Mouse (Mus musculus) forebrain, postnatal 0 days (tissue): ENCODE data around the gene Wsb2. TPM values are rescaled to one million over a fixed set of nuclear protein-coding genes. Genes with fewer than 3 reads are reported as not detected.
A peak's percentile ranks its signal among the peaks of the same experiment; 100 is the strongest.

Source experiments
- ATAC-seq: fragments of 200-750 bp; cut with Nextera tagmentation; 2 replicates; pipeline ENCODE4 v1.8.0; 2017; ENCODE audit warnings: mild to moderate bottlenecking, moderate library complexity
- DNase-seq: peaks from one replicate; pipeline ENCODE4 v3.0.0-alpha.2; 2015
- H3K27ac ChIP-seq: fragments of 300-500 bp; sonication (generic); 2 replicates; pipeline ENCODE4 v1.5.1; 2014; ENCODE audit warnings: low read depth, mild to moderate bottlenecking, antibody characterized with exemption, low read length, moderate library complexity, mixed read lengths
- H3K27me3 ChIP-seq: fragments of 300-500 bp; sonication (generic); 2 replicates; pipeline ENCODE4 v1.6.1; 2014; ENCODE audit warnings: mild to moderate bottlenecking, low read length, mixed read lengths; ENCODE audit not compliant: insufficient read depth
- H3K36me3 ChIP-seq: fragments of 300-500 bp; sonication (generic); 2 replicates; pipeline ENCODE4 v1.6.1; 2014; ENCODE audit warnings: mild to moderate bottlenecking, moderate library complexity; ENCODE audit not compliant: insufficient read depth
- H3K4me1 ChIP-seq: fragments of 300-500 bp; sonication (generic); 2 replicates; pipeline ENCODE4 v1.6.1; 2014; ENCODE audit warnings: antibody characterized with exemption; ENCODE audit not compliant: insufficient read depth
- H3K4me2 ChIP-seq: fragments of 300-500 bp; sonication (generic); 2 replicates; pipeline ENCODE4 v1.6.1; 2014; ENCODE audit warnings: low read depth, mild to moderate bottlenecking, moderate library complexity
- H3K4me3 ChIP-seq: fragments of 300-500 bp; sonication (generic); 2 replicates; pipeline ENCODE4 v1.5.1; 2014; ENCODE audit warnings: low read depth, low read length, mixed read lengths
- H3K9ac ChIP-seq: fragments of 300-500 bp; sonication (generic); 2 replicates; pipeline ENCODE4 v1.6.1; 2014; ENCODE audit warnings: mild to moderate bottlenecking
- H3K9me3 ChIP-seq: fragments of 300-500 bp; sonication (generic); 2 replicates; pipeline ENCODE4 v1.6.1; 2016; ENCODE audit warnings: low read length
- CTCF ChIP-seq: sonication (generic); IDR thresholded peaks from 2 replicates; pipeline ENCODE4 v1.5.1; 2016; ENCODE audit warnings: antibody characterized with exemption, control low read depth, low read depth
- WGBS: fragments of 180-500 bp; shearing (Covaris S2); extraction: QIAGEN DNeasy Blood & Tissue Kit; methylation state at CpG from one replicate; pipeline ENCODE4 v1.1.7; 2014; 5-methylcytosine and 5-hydroxymethylcytosine counted together
- polyA plus RNA-seq: library from polyadenylated mRNA; unstranded; fragments of >200 nt; fragmentation: Nextera tagmentation; extraction: Ambion mirVana; gene quantifications from 2 replicates; pipeline ENCODE4 v1.2.1, GENCODE M21; 2015
- total RNA-seq: library from RNA; depleted of rRNA; stranded (reverse); fragments of >200 nt; gene quantifications from 2 replicates; pipeline ENCODE4 v1.2.3, GENCODE M21; 2014

Gene Wsb2
- total and polyA plus RNA-seq, 2 experiments from 2014 or later = 318 to 327 TPM

- no peak for DNase-seq
- Histone ChIP-seq H3K9me3 (no peaks in the 10 kb centered on the region), H3K4me2 (peak overlapping the region; percentile 85), H3K4me1 (peaks cover 8% of the 10 kb centered on the region; the same call in 1 of the 2 replicates), H3K9ac (peak overlapping the region; percentile 92), H3K27me3 (no peaks in the 10 kb centered on the region), H3K36me3 (peaks cover 24% of the 10 kb centered on the region), H3K4me3 (peak overlapping the region; percentile 78), H3K27ac (peak overlapping the region; percentile 71)
- TF ChIP-seq CTCF = peak; percentile 61
- 10% methylated on average over 16 of the region's 16 CpGs for WGBS
- ATAC-seq = peak; percentile 56
These were observed 31.2 kb downstream of the Wsb2 start for GRCm38 (mm10) chr5:117388296-117388751.

- Histone ChIP-seq H3K36me3 (peaks cover 19% of the 10 kb centered on the region), H3K27me3 (no peaks in the 10 kb centered on the region), H3K27ac (peak within 1 kb of the TSS; percentile 71), H3K4me1 (peaks cover 8% of the 10 kb centered on the region; the same call in 1 of the 2 replicates), H3K9ac (peak within 1 kb of the TSS; percentile 92), H3K9me3 (no peaks in the 10 kb centered on the region), H3K4me3 (peak within 1 kb of the TSS; percentile 78), H3K4me2 (peak within 1 kb of the TSS; percentile 85)
- DNase-seq = peak; percentile 95
- peak; percentile 99 for ATAC-seq
- TF ChIP-seq CTCF = peak; percentile 12; the same call in 1 of the 2 replicates
- WGBS = 1% methylated on average over 44 of the region's 44 CpGs
These were observed 31.8 kb downstream of the Wsb2 start, which contains the start of gene Rfc5 for GRCm38 (mm10) chr5:117388877-117389276. Gene Rfc5 (minus strand): TSS chr5:117389047.

- 89% methylated on average over 1 of the region's 1 CpGs for WGBS
These were observed 33.8 kb downstream of the Wsb2 start for GRCm38 (mm10) chr5:117390895-117391294.

GRCm38 (mm10) chr5:117395834-117396233 is 38.7 kb downstream of the Wsb2 start:
- no peak for DNase-seq
- 91% methylated on average over 5 of the region's 5 CpGs for WGBS

More at GRCm38 (mm10) chr5:117390895-117391294, 33.8 kb downstream of the Wsb2 start:
- H3K4me2 ChIP-seq = no peak overlapping the region
- H3K36me3 ChIP-seq = 0 out of 2 replicates have a peak, but pooled peaks cover under 1% of the 10 kb centered on the region
- no peak for DNase-seq
- H3K4me1 ChIP-seq = peaks cover 8% of the 10 kb centered on the region; the same call in 1 of the 2 replicates
- no peak overlapping the region for H3K9ac ChIP-seq
- no peaks in the 10 kb centered on the region for H3K9me3 ChIP-seq
- H3K27ac ChIP-seq = no peak overlapping the region
- H3K4me3 ChIP-seq = no peak overlapping the region
- no peaks in the 10 kb centered on the region for H3K27me3 ChIP-seq
- TF ChIP-seq CTCF = no peak
- ATAC-seq = no peak

GRCm38 (mm10) chr5:117396596-117397014 is 39.5 kb downstream of the Wsb2 start:
- Histone ChIP-seq H3K4me1 (no peaks in the 10 kb centered on the region), H3K27me3 (no peaks in the 10 kb centered on the region), H3K4me3 (no peak overlapping the region), H3K9ac (no peak overlapping the region), H3K4me2 (no peak overlapping the region), H3K36me3 (no peaks in the 10 kb centered on the region), H3K9me3 (no peaks in the 10 kb centered on the region), H3K27ac (no peak overlapping the region)
- no peak for DNase-seq
- TF ChIP-seq CTCF = no peak
- no peak for ATAC-seq
- 61% methylated on average over 6 of the region's 6 CpGs for WGBS

More at GRCm38 (mm10) chr5:117395834-117396233, 38.7 kb downstream of the Wsb2 start:
- ATAC-seq = no peak
- no peaks in the 10 kb centered on the region for H3K36me3 ChIP-seq
- H3K4me2 ChIP-seq = no peak overlapping the region
- no peak overlapping the region for H3K4me3 ChIP-seq
- H3K27me3 ChIP-seq = no peaks in the 10 kb centered on the region
- no peaks in the 10 kb centered on the region for H3K9me3 ChIP-seq
- H3K27ac ChIP-seq = no peak overlapping the region
- no peak for TF ChIP-seq CTCF
- no peaks in the 10 kb centered on the region for H3K4me1 ChIP-seq
- H3K9ac ChIP-seq = no peak overlapping the region

- no peak for DNase-seq
- no peaks in the 10 kb centered on the region for H3K4me1 ChIP-seq
- no peak overlapping the region for H3K9ac ChIP-seq
- no peak for ATAC-seq
- WGBS = 88% methylated on average over 6 of the region's 6 CpGs
- H3K27ac ChIP-seq = no peak overlapping the region
- H3K4me3 ChIP-seq = no peak overlapping the region
- TF ChIP-seq CTCF = no peak
- H3K9me3 ChIP-seq = no peaks in the 10 kb centered on the region
- H3K36me3 ChIP-seq = no peaks in the 10 kb centered on the region
- H3K27me3 ChIP-seq = no peaks in the 10 kb centered on the region
- H3K4me2 ChIP-seq = no peak overlapping the region
These were observed 40.3 kb downstream of the Wsb2 start for GRCm38 (mm10) chr5:117397371-117397770.

GRCm38 (mm10) chr5:117398007-117398550 is 41.0 kb downstream of the Wsb2 start:
- TF ChIP-seq CTCF = no peak
- WGBS = 19% methylated on average over 4 of the region's 5 CpGs
- no peaks in the 10 kb centered on the region for H3K27me3 ChIP-seq
- H3K36me3 ChIP-seq = no peaks in the 10 kb centered on the region
- H3K27ac ChIP-seq = no peak overlapping the region
- no peaks in the 10 kb centered on the region for H3K4me1 ChIP-seq
- H3K9me3 ChIP-seq = no peaks in the 10 kb centered on the region
- no peak overlapping the region for H3K4me2 ChIP-seq
- ATAC-seq (no peak), DNase-seq (no peak)
- no peak overlapping the region for H3K4me3 ChIP-seq
- H3K9ac ChIP-seq = no peak overlapping the region
